Mouse (Mus musculus) kidney, postnatal 4 days (tissue): ENCODE measurements around the gene Tmem132d.
"Not testable (repeated sequence)": the region's sequence is repeated elsewhere in the genome, so short reads cannot be mapped to it uniquely, and the experiment has no call there.

Source experiments
- DNase-seq, 2 experiments: peaks; one replicate each; pipeline ENCODE4 v3.0.0; 2021; ENCODE audit warnings: mixed read lengths in 2 of 2

Gene Tmem132d

DNA sequence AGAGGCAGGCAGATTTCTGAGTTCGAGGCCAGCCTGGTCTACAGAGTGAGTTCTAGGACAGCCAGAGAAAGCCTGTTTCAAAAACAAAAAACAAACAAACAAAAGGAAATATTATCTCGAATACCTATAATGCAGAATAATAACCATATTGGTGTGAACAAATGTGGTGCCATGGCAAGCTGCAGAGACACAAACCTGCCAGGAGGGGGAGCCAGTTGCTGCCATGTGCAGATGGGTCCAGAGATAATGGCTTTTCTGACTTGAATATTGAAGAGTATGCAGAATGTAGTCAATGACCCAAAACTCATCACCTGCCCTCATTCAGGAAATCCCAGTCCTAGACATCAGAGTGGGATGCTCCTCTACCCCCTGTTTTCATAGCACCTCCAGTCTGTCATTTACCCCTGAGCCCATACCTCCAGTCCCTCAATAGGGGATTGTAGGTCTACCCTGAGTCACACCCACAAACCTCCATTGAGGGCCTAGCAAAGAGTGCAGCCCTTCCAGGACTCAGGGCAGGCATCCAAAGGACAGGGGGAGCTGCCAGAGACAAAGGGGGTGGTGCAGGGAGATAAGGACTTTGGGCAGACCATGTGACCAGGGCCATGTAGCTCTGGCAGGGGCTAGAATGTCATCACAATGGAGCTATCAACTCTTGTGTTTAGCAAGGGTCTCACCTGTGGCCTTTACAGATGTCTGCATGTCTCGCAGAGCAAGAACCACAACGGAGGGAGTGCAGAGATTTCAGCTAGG, 676.0 kb downstream of the Tmem132d start:
- DNase-seq, result no peak

- no peak for DNase-seq
Measured at GRCm38 (mm10) chr5:127756011-127756410, 676.9 kb downstream of the Tmem132d start.

DNA sequence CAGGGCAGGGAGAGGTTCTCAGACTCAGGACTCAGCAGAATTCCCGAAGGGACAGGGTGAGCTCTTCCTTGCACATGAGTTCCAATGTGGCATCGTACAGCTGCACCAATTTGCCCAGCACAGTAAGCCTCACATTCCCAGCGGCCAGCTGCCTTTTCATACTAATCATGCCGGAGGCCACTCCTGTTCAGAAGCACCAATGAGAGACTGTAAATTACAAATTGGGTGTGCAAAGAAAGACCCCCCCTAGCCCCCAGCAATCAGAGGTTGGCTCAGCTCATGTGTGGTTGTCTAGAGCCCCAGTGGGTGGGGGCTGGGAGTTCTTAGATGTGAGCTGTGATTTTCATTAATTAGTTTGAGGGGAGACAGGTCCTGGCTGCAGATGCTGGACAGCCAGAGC, 677.3 kb downstream of the Tmem132d start:
- DNase-seq, result no peak

DNA sequence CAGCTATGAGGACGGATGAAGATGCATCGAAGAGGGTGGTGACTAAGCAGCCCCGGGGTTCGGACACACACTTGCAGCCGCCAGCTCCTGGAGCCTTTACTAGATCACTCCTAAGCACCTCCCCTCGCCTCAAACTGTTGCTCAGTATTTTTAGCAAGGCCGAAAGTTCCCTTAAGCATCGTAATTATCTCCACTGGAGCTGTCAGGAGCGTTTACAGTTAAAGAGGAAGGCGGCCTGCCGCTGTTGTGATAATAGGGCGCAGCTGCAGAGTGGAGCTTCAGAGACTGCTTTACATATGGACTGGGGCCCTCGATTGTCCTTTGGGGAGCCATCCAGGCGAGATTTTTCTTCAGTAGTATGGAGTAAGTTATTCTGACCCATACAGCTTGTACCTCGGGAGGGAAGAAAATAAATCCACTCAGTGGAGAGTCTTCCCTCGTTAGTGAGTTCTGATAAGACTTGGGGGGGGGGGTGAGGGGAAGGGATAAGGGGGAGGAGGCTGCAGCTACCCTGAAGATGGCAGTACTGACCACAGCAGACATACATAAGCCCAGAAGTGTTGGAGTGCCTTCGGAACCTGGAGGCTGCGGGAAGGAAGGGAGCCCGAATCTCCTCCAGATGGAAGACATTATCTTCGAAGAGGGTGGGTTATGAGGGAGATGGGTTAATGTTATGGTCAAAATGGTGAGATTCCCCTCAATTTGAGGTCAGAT, 681.5 kb downstream of the Tmem132d start:
- DNase-seq, result peak; percentile 22 to 23

DNA sequence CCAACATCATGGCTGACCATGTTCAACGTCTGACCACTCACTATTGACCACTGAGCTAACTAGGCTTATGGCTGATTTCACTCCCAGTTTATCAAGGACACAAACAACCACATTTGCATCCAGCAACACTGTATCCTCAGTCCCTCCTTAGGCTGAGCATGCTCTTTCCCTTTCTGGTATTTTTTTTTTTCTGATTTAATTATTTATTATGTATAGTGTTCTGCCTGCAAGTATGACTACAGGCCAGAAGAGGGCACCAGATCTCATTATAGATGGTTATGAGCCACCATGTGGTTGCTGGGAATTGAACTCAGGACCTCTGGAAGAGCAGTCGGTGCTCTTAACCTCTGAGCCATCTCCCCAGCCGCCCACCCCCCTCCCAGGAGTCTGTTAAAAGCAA, 683.3 kb downstream of the Tmem132d start:
- not testable (repeated sequence) for DNase-seq

- no peak for DNase-seq
Measured at GRCm38 (mm10) chr5:127741331-127741730, 691.5 kb downstream of the Tmem132d start.
